Mouse (Mus musculus) R1 (cell line): ENCODE data around the gene Sorl1.

Source experiments
- DNase-seq: peaks from one replicate; pipeline ENCODE4 v3.0.0-alpha.2; 2018; ENCODE audit warnings: low read depth, low spot score

Gene Sorl1

GRCm38 (mm10) chr9:42008501-42008900 is 115.6 kb downstream of the Sorl1 start:
- no peak for DNase-seq

DNA sequence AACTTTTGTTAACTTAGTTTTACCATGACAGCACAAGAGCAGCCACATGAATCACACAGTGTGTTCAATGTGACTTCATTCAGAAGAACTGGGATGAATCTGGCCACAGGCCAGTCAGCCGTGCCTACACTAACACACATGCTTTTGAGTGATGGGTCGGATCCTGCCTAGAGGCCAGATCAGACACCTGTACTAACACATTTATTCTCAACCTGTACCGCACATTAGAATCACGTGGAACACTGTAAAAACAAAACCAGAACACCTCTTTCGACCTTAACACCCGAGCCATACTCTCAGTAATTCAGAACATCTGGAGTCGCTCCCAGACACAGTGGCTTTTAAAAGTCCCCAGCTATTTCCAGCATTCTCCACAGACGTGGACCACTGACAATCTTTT is 119.0 kb downstream of the Sorl1 start:
- DNase-seq = no peak

DNA sequence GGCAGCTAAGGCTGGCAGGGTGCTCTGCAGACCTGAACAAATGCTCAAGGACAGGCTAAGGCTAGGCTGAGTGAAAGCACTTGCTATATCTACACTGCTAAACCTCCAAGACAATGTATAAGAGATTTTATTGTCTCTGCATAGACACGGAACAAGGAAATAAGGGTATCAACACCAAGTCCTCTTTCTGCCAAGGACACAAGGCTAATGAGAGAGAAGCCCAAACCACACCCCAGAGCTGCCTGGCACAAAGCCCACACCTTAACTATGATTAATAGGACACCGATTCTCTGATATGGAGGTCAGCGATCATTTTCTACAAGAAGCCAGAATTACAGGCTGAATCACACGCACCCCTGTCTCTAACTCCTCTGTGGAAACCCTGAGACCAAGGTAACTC is 120.0 kb downstream of the Sorl1 start:
- no peak for DNase-seq

GRCm38 (mm10) chr9:41999498-42000473 is 124.3 kb downstream of the Sorl1 start:
- DNase-seq = peak; percentile 70

- DNase-seq = no peak
Measured at GRCm38 (mm10) chr9:41995278-41995677, 128.8 kb downstream of the Sorl1 start.

DNA sequence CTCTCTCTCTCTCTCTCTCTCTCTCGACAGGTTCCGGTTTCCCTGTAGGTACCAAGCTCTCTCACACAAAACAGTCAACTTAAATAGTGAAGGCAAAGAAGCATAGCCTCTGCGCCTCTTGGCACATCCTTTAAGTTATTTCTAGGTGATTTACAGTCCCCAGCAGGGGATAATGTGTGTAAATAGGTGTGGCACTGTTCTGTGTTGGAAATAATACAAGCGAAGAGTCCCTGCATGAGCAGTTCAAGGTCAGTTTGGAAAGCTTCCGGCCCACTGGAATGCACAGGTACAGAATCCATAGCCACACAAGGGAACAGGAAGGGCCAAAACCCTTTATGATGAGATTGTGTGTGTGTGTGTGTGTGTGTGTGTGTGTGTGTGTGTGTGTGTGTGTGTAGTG is 130.3 kb downstream of the Sorl1 start:
- peak; percentile 91 for DNase-seq

DNA sequence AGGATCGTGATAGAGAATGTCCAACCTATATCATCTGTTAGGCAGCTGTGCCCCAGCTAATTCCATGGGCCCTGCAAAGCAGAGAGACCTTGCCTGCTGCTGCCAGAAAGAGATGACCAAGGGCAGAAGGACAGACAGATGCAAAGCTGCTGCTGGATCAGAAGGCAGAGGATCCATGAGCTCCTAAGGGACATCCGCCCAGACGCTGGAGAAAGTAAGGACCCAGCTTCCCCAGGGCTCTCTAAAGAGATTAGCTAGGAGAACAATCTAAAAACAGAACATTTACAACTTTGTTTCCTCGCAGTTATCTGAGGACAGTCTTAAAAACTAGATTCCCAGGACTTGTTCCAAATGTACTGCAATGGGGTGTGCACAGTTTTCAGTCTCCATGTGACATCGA is 131.3 kb downstream of the Sorl1 start:
- DNase-seq = no peak

DNA sequence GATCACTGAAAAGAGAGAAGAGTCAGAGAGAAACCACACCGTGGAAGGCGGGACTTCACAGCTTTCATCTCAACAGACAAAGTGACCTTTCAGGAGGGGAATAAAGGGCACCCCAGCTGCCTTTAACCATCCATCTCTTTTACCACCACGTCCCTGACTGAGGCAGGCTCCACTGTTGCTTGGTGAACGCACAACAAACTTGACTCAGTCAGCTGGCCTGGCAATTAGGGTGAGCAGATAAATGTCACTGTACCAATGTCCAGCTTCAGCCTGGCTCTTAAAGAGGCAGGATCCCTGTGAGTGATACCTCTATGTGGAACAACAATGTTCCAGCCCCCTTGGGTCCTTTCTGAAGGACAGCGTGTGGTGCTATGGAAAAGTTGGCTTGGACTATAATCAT is 138.5 kb downstream of the Sorl1 start:
- no peak for DNase-seq

- DNase-seq = no peak
Measured at GRCm38 (mm10) chr9:41985052-41985451, 139.0 kb downstream of the Sorl1 start.

- DNase-seq = no peak
Measured at GRCm38 (mm10) chr9:41984306-41984705, 139.8 kb downstream of the Sorl1 start.

DNA sequence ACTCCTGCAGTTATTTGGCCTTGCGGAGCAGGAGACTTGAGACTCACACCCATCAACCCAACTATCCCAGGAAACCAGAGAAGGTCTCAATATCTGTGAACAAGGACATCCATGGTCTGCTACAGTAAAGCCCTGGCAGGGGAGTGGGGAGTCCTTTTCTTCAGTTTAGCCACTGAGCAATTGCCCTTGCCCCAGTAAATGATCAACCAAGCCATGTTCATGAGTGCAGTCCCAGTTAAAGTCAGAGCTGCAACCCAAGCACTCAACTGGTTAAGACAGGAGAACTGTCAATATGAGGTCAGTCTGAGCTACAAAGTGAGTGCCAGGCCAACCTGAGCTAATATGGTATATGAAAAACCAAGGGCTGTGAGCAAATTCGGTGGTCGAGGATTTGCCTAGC is 140.8 kb downstream of the Sorl1 start:
- DNase-seq = no peak

- no peak for DNase-seq
Measured at GRCm38 (mm10) chr9:41982760-41983159, 141.3 kb downstream of the Sorl1 start.

GRCm38 (mm10) chr9:41982023-41982422 is 142.1 kb downstream of the Sorl1 start:
- no peak for DNase-seq

DNA sequence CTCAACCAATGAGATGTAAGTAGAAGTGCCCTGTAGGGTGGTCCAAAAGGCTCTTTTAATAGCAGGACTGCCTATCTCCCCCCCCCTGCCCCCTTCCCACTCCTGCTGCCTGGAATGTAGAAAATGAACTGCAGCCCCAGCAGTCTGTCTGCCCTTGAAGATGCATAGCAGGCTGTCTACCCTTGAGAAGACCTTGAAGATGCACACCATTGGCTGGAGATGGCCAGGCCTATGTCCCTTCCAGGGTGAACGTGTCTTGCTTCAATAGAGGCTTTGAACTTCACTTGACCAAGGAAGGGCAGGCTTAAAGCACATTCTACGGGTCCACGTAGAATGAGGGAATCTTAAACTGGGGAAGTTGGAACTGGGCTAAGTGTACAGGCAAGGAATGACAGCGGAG is 142.8 kb downstream of the Sorl1 start:
- peak; percentile 72 for DNase-seq

- DNase-seq = peak; percentile 58
Measured at GRCm38 (mm10) chr9:41980796-41981195, 143.3 kb downstream of the Sorl1 start.

- DNase-seq = no peak
Measured at GRCm38 (mm10) chr9:41978366-41978765, 145.7 kb downstream of the Sorl1 start.

DNA sequence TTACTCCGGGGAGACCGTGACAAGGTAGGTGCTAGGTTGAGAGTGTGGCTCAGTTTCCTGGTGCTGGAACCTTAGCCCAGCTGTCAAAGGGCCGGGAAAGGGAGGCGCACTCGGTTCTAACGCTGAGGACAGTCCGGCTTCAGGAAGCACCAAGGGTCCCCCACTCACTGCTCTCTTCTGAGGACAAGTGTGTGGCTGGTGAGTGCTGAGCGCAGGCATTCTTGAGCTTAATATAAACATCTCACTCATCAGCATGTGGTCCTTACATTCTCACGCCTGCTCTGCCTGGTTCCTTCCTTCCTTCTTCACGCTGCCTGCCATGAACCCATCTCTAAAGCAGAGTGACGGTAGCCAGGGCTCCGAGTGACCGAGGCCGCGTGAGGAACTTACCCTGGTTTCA is 148.1 kb downstream of the Sorl1 start:
- DNase-seq = no peak

DNA sequence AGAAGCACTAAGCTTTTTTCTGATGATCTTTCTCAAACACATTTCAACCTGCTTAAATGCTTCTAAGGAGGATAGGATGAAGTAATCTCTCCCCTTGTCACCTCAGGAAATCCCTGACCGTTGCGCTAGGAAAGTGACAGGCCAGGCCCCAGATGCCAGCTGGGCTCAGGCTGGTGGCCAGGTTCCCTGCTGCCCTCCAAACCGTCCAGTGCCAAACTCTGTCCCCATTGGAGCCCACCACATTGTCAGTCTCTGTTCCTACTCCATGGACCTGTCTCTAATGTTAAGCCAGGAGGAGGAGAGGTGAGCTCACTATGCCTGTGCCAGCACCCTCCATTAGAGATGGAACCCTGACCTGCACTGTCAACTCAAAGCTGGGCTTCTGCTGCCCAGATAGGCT is 149.4 kb downstream of the Sorl1 start:
- no peak for DNase-seq

GRCm38 (mm10) chr9:41973775-41974657 is 150.1 kb downstream of the Sorl1 start:
- peak; percentile 72 for DNase-seq

GRCm38 (mm10) chr9:41969961-41970360 is 154.1 kb downstream of the Sorl1 start:
- DNase-seq = no peak

- DNase-seq = no peak
Measured at GRCm38 (mm10) chr9:41968673-41969460, 155.2 kb downstream of the Sorl1 start.

GRCm38 (mm10) chr9:41961274-41961673 is 162.8 kb downstream of the Sorl1 start:
- DNase-seq = no peak
